In the genomic region with DNA sequence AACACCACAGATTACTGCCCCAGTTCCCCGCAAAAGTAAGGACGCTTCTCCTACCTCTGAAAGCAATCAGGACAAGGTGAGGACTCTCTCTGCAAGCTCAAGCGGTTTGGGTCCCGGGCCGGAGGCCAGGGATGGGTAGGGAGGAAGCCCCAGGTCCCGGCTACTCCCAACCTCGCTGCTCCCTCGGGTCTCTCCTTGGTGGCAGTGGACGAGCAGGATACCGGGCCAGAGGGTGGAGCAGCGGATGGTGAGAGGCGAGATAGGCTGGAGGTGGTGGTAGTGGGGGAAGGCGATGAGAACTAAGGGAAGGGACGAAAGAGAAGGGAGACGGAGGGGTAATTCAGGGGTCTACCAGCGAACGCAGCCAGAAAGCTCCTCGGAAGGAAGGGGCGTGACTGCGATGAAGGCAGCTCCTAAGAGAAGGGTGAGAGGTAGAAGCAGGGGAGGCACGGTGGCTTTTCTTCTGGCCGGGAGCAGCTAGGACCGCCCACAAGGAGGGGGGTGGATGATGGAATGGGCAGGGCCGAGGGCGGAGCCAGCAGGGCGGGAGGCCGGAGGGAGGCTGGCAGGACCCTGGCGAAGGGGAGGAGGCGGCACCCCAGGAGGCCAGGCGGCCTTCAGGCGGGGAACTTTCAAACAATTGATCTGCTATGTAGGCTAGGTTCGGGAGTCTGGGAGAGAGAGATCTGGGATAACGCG, we compare ENCODE assay signal across 8 mouse cellular contexts. TPM values are rescaled to one million over a fixed set of nuclear protein-coding genes. Genes with fewer than 3 reads are reported as not detected.
DNase-seq lines count a peak whose midpoint lies in the region; ATAC-seq lines count a peak whose summit lies in the region.

Gene Amot (minus strand): TSS at position 465 of the 699 bp plus-strand sequence.

- peak; percentile 75 to 81 for DNase-seq in adrenal gland, adult 18-20 months (ENCODE audit: low spot score in 2 of 2)
- peak; percentile 88 for DNase-seq in embryo, embryonic 10 days (ENCODE audit: low spot score)
- DNase-seq in gastrocnemius, postnatal 10 days, result peak; percentile 80
- DNase-seq in induced T-regulatory cell, adult 2 months (ENCODE audit: low read depth), result peak; percentile 55
- DNase-seq in left cerebral cortex, postnatal 14 days (ENCODE audit: low spot score in 2 of 2), result peak; percentile 43 to 57
- peak; percentile 73 for DNase-seq in right cerebral cortex, postnatal 25 days
- peak; percentile 76 to 78 for DNase-seq in urinary bladder, postnatal 36 days (ENCODE audit: low spot score in 2 of 2)

- peak; percentile 94 for ATAC-seq in megakaryocyte-erythroid progenitor cell, adult 5-6 weeks (replicated peaks; ENCODE audit: low FRiP score, low TSS enrichment, poor library complexity, severe bottlenecking)

- intact Hi-C loops in left cerebral cortex, postnatal 14 days (cut with DNase I), result no loop called here

RNA-seq across cellular contexts. Expression of gene Amot, which starts in this region (rescaled TPM):
- total RNA-seq in adrenal gland, adult 18-20 months (2021), result 1 to 10 TPM; 5.2 to 5.6 TPM
- total RNA-seq in gastrocnemius, postnatal 10 days (2021), result 100 to 1,000 TPM; 191 to 215 TPM
- total RNA-seq in left cerebral cortex, postnatal 14 days (2021), result 10 to 100 TPM; 23.3 to 24.1 TPM
- 0.63 and 0.82 TPM in 2 replicates for total RNA-seq in megakaryocyte-erythroid progenitor cell, adult 5-6 weeks (2014; fragmentation: Nextera tagmentation)
- total RNA-seq in megakaryocyte-erythroid progenitor cell, adult 5-6 weeks (2017), result 1.5 and 2.9 TPM in 2 replicates

Comparison
In these comparisons a context has a peak if more than half of its experiments do, and no peak if none do; other contexts are left out.
1. Peak in every context shown above with its lines: DNase-seq and ATAC-seq.
2. RNA of gene Amot (total RNA-seq): 191 to 215 TPM in gastrocnemius, postnatal 10 days; 23.3 to 24.1 TPM in left cerebral cortex, postnatal 14 days, 5.2 to 5.6 TPM in adrenal gland, adult 18-20 months and 0.63 to 2.9 TPM in megakaryocyte-erythroid progenitor cell, adult 5-6 weeks; every median in the first group is over 4 times any median in the second.